Mouse (Mus musculus) limb, embryonic 10.5 days (tissue): ENCODE results near the gene Akap11. TPM values are rescaled to one million over a fixed set of nuclear protein-coding genes. Genes with fewer than 3 reads are reported as not detected.

ENCODE experiments used
- DNase-seq: peaks from one replicate; pipeline ENCODE4 v3.0.0-alpha.2; 2017; ENCODE audit warnings: low spot score
- H3K27ac ChIP-seq: fragments of 300-500 bp; sonication (generic); 2 replicates; pipeline ENCODE4 v1.5.1; 2016; ENCODE audit warnings: mild to moderate bottlenecking
- H3K27me3 ChIP-seq: fragments of 300-500 bp; sonication (generic); 2 replicates; pipeline ENCODE4 v1.6.1; 2016; ENCODE audit warnings: low read depth, mild to moderate bottlenecking; ENCODE audit not compliant: poor library complexity, severe bottlenecking
- H3K36me3 ChIP-seq: fragments of 300-500 bp; sonication (generic); 2 replicates; pipeline ENCODE4 v1.6.1; 2016; ENCODE audit warnings: mild to moderate bottlenecking, moderate library complexity
- H3K4me1 ChIP-seq: fragments of 300-500 bp; sonication (generic); 2 replicates; pipeline ENCODE4 v1.6.1; 2016
- H3K4me3 ChIP-seq: fragments of 300-500 bp; sonication (generic); 2 replicates; pipeline ENCODE4 v1.5.1; 2016; ENCODE audit warnings: mild to moderate bottlenecking, moderate library complexity
- H3K9me3 ChIP-seq: fragments of 300-500 bp; sonication (generic); replicated peaks from 2 replicates; pipeline ENCODE4 v1.6.1; 2016; ENCODE audit warnings: mild to moderate bottlenecking
- WGBS: fragments of 180-500 bp; shearing (Covaris S2); methylation state at CpG from one replicate; pipeline ENCODE4 v1.1.7; 2016; 5-methylcytosine and 5-hydroxymethylcytosine counted together
- polyA plus RNA-seq: library from polyadenylated mRNA; unstranded; fragments of >200 nt; fragmentation: Nextera tagmentation; extraction: Ambion mirVana; gene quantifications from 2 replicates; pipeline ENCODE4 v1.2.1, GENCODE M21; 2016

Akap11 gene
- polyA plus RNA-seq, 1 experiment from 2014 or later, result 21.9 TPM

DNA sequence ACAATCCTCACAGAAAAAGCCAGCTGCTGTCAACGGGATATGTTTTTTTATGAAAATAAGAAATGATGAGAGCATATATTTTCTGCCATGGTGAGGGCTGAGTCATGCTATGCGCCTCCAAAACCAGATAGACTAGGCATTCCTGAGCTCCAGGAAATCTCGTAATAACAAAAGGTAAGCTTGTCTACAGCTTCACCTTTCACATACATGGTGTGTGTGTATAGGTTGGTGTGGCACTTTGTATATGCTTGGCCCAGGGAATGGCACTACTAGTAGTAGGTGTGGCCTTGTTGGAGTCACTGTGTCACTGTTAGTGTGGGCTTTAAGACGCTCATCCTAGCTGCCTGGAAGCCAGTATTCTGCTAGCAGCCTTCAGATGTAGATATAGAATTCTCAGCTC is 68.6 kb downstream of the Akap11 start:
- WGBS, result 96% methylated on average over 4 of the region's 4 CpGs
- Histone ChIP-seq H3K4me3 (no peak overlapping the region), H3K27ac (no peak overlapping the region), H3K4me1 (no peaks in the 10 kb centered on the region), H3K27me3 (no peaks in the 10 kb centered on the region), H3K9me3 (no peaks in the 10 kb centered on the region), H3K36me3 (no peaks in the 10 kb centered on the region)
- DNase-seq, result no peak

DNA sequence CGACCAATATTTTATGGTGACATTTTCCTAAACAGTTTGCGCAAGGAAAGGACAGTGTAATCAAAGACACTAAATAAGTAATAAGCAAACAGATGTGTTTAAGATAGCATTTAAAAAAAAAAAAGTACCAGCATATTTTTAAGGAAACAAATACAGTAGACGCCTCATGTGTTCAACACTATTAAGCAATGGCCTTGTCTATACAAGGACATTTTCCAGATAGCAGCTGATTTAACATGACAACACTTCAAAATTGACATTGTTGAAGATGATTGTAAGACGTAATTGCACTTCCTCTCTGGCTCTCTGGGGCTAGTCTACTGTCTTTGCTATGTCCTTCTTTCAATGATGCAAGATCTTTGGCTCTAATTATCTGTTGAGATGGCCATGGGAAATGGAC is 72.3 kb downstream of the Akap11 start:
- Histone ChIP-seq H3K4me3 (no peak overlapping the region), H3K27ac (no peak overlapping the region), H3K36me3 (no peaks in the 10 kb centered on the region), H3K27me3 (no peaks in the 10 kb centered on the region), H3K4me1 (0 out of 2 replicates have a peak, but pooled peaks cover 4% of the 10 kb centered on the region), H3K9me3 (no peaks in the 10 kb centered on the region)
- no peak for DNase-seq
- 87% methylated on average over 4 of the region's 4 CpGs for WGBS

DNA sequence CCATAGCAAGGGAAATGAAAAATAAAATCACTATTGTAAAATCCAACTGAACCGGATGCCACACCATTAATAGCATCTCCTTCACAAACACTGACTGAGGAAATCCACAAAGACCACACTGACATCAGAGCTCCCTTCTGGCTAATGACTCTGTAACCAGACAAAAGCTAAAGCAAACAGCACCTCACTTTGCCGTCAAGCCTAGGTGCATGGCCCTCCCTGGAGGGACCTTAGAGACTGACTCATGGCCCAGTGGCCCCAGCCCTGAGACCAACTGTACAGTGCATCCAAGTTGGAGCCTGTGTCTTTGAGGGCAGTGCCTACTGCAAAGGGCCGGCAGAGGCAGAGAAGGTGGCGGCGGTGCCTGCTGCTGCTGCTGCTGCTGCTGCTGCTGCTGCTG is 77.5 kb downstream of the Akap11 start:
- Histone ChIP-seq H3K36me3 (no peaks in the 10 kb centered on the region), H3K27ac (no peak overlapping the region), H3K4me3 (no peak overlapping the region), H3K4me1 (0 out of 2 replicates have a peak, but pooled peaks cover 9% of the 10 kb centered on the region), H3K9me3 (no peaks in the 10 kb centered on the region), H3K27me3 (no peaks in the 10 kb centered on the region)
- WGBS, result 79% methylated on average over 5 of the region's 5 CpGs
- no peak for DNase-seq

DNA sequence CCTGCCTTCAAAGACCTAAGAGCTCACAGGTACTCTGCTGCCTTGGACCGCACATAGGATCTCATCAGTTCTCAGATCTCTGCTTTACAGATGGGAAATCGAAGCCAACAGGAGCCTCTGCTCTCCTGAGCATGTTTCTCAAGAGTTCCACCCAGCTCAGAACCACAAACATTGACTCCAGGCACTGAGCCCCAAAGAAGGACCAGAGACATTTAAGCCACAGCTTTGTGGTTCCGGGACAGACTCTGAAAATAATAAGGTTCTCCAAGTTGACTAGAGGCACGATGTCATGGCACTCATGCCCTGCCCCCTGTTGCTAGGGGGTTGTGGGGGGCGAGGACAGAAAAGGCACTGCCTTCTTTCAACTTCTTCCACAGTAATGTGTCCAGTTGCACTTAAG is 77.9 kb downstream of the Akap11 start:
- Histone ChIP-seq H3K36me3 (no peaks in the 10 kb centered on the region), H3K4me3 (no peak overlapping the region), H3K4me1 (0 out of 2 replicates have a peak, but pooled peaks cover 9% of the 10 kb centered on the region), H3K27ac (no peak overlapping the region), H3K27me3 (no peaks in the 10 kb centered on the region), H3K9me3 (no peaks in the 10 kb centered on the region)
- 84% methylated on average over 5 of the region's 5 CpGs for WGBS
- no peak for DNase-seq

DNA sequence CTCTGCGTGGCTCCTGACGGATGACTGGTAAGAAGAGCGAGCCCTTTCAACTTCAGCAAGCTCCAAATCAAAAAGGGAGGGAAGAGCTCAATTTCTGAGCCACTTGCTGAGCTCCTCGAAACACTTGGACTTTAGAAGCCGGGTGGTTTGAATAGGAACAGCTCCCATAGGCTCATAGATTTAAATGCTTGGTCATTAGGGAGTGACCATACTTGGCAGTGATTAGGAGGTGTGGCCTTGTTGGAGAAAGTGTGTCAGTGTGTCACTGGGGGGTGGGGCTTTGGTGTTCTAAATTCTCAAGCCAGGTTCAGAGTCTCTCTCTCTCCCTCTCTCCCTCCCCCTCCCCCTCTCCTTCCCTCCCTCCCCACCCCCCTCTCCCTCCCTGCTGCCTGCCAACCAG is 81.6 kb downstream of the Akap11 start:
- H3K27me3 ChIP-seq, result no peaks in the 10 kb centered on the region

GRCm38 (mm10) chr14:78448807-78449406 is 87.7 kb downstream of the Akap11 start:
- H3K9me3 ChIP-seq, result no peaks in the 10 kb centered on the region
- DNase-seq, result no peak
- H3K4me3 ChIP-seq, result no peak overlapping the region
- no peaks in the 10 kb centered on the region for H3K27me3 ChIP-seq
- no peak overlapping the region for H3K27ac ChIP-seq
- no peaks in the 10 kb centered on the region for H3K36me3 ChIP-seq
- no peaks in the 10 kb centered on the region for H3K4me1 ChIP-seq
- WGBS, result 80% methylated on average over 11 of the region's 11 CpGs

More for the DNA sequence above, 81.6 kb downstream of the Akap11 start:
- H3K27ac ChIP-seq, result no peak overlapping the region
- H3K9me3 ChIP-seq, result no peaks in the 10 kb centered on the region
- H3K4me1 ChIP-seq, result 0 out of 2 replicates have a peak, but pooled peaks cover 6% of the 10 kb centered on the region
- no peaks in the 10 kb centered on the region for H3K36me3 ChIP-seq
- no peak for DNase-seq
- 92% methylated on average over 5 of the region's 5 CpGs for WGBS
- H3K4me3 ChIP-seq, result no peak overlapping the region

DNA sequence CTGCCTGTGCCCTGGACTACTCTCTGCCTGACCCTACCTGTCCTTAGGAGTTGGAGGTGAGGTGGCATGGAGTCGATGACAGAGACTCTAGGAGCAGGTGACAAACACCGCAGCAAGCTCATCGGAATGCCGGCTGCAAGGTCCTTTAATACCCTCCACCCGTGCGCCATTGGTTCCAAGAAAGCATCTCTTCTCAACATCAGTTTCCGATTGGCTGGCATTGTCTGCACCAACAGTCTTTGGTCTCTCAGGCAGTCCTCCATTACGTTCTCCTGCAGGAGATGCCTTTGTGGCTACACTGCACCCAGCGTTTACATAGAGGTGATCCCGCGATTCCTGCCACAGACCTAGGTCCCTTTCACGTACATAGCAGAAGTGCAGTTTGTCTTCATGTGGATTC is 88.6 kb downstream of the Akap11 start:
- Histone ChIP-seq H3K9me3 (no peaks in the 10 kb centered on the region), H3K4me3 (no peak overlapping the region), H3K27me3 (no peaks in the 10 kb centered on the region), H3K36me3 (no peaks in the 10 kb centered on the region), H3K4me1 (no peaks in the 10 kb centered on the region), H3K27ac (no peak overlapping the region)
- WGBS, result 93% methylated on average over 12 of the region's 12 CpGs
- DNase-seq, result no peak

GRCm38 (mm10) chr14:78447542-78447941 is 89.1 kb downstream of the Akap11 start:
- Histone ChIP-seq H3K27ac (no peak overlapping the region), H3K4me1 (no peaks in the 10 kb centered on the region), H3K36me3 (no peaks in the 10 kb centered on the region), H3K4me3 (no peak overlapping the region), H3K27me3 (no peaks in the 10 kb centered on the region), H3K9me3 (no peaks in the 10 kb centered on the region)
- WGBS, result 82% methylated on average over 3 of the region's 3 CpGs
- no peak for DNase-seq

Other genes starting within 250 kb of the Akap11 start
- gene Tnfsf11, start 228.8 kb downstream of the Akap11 start, polyA plus RNA-seq, result 0.14 TPM in 1 of 2 replicates, not detected in the other
- gene Dgkh, start 196.0 kb upstream of the Akap11 start, polyA plus RNA-seq, result 0.79 and 0.93 TPM in 2 replicates